Mouse (Mus musculus) c-Kit-positive CD71-negative TER-119-negative erythroid progenitor cells, embryonic 14.5 days (primary cell): ENCODE results near the gene Sdhd.

ENCODE experiments used
- DNase-seq: peaks from one replicate; pipeline ENCODE4 v3.0.0-alpha.2; 2013; ENCODE audit warnings: low read depth

Gene Sdhd

GRCm38 (mm10) chr9:50586955-50587354, 16.7 kb downstream of the Sdhd start:
- no peak for DNase-seq

DNA sequence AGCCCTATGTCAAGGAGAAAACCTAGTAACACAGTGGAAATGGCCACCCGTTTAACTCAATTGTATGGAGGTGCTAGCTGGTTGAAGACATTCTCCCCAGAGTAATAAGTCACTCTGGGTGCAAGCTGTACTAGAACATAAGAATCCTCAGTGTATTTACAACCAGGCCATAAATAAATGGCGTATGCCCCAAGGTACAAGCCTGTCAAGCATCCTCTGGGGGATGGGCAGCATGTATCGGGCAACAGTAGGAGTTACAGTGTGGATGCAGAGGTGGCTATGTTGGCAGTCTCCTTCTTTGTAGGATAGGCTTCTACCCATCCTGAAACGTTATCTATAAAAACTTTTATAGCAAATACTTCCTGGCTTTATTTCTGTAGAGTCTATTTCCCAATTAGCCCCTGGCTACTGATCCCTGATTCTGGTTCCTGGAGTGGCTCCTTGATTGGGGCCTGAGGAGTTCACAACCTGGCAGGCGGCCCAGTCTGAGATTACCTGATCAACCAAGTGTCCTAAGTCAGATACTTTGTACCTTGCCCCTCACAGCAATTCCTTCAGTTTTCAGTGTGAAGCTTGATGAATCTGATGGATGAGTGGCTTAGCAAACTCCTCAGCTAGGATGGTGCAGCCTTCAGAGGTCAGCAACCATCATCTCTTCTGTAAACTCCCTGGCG, 18.3 kb downstream of the Sdhd start:
- DNase-seq = no peak

GRCm38 (mm10) chr9:50580370-50580769, 23.2 kb downstream of the Sdhd start:
- no peak for DNase-seq

- DNase-seq = no peak
Measured at GRCm38 (mm10) chr9:50569599-50570525, 33.8 kb downstream of the Sdhd start.

GRCm38 (mm10) chr9:50567881-50568280, 35.7 kb downstream of the Sdhd start:
- no peak for DNase-seq

DNA sequence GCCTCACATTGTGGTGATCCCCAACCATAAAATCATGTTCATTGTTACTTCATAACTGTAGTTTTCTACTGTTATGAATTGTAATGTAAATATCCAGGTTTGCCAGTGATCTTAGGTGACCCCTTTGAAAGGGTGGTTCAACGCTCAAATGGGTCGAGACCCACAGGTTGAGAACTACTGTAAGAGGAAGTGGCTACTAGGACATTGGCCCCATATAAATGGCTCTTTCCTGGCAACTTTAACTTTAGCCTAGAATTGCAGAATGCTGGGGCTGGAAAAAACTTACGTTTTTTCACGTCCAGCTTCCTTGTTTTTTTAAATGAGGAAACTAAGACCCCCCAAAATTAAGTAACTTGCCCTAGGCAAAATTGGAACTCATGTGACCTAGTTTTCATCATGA, 36.2 kb downstream of the Sdhd start:
- no peak for DNase-seq

- no peak for DNase-seq
Measured at GRCm38 (mm10) chr9:50565940-50566339, 37.7 kb downstream of the Sdhd start.

DNA sequence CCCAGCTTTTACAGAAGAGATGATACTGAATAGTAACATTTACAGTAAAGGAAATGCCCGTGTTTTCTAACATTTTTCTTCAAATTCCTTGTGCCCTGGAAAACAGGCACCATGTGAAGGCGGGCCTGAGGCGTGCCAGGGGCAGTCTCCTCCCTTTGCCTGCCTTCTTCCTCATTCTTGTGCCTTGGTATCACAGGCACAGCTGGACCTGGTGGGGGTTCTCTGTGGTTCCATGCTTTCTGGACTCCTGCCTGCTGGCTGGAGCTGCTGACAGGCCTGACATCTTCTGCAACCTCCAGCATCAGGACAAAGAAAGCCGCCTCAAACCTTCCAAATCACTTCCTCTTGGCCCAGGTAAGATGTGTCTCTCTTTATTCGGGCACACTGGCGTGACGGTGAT, 38.4 kb downstream of the Sdhd start:
- DNase-seq = no peak

DNA sequence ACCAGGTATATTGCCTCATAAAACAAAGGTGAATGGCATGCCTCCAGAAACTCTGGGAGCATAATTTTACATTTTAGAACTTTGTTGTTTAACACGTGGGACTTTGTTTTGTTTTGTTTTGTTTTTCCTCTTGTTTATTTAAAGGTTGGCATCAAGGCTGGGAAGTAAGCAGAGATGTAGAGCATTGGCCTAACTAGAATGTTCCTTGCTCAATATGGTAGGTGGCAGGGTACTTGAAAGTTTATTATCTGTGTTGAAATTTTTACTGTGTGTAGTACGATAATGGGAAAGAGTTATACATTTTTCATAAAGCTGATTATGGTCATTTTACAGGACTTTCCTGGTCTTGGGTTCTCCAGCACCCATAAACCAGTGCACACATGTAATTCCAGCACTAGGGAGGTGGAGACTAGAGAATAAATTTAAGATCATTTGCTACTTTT, 41.7 kb downstream of the Sdhd start:
- no peak for DNase-seq

DNA sequence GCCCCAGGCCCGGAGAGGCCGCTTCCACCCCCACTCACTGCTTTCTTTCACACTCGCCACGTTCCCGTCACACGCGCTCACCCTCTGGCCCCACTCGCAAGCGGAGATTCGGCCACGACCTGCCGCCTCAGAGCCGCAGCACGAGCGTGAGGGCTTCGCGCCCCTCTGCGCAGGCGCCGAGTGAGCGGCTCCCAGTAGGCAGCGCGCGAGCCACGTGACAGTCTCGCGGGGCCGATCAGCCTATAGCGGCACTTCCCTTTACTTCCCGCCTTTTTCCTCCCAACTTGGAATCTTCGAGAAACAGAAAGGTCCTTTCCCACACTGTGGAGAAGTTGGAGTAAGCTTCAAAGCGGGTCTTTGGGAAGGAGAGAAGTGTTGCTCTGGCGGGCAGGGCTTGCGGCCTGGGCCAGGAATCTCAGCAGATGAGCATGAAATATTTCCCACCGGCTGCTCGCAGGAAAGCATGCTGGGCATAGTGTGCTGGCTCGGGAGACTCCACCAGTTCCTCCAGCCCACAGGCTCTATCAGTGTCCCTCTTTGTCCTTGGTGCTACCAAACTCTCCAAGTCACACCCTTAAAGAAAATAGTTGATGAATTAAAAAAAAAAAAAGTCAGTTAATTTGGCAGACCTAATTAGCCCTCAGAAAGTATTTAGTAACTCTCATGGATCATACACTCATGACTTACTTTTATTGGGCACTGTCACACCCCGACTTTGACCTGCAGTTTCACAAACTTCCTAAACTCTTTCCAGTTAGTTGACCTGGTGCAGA, 42.3 kb downstream of the Sdhd start, which contains the start of gene Tex12:
Tex12 (minus strand) TSS at position 181 of the 773 bp plus-strand sequence.
- DNase-seq = no peak

GRCm38 (mm10) chr9:50555094-50555446, 48.5 kb downstream of the Sdhd start, which contains the start of gene Bco2:
Gene Bco2 (minus strand): TSS chr9:50555181.
- DNase-seq = no peak

DNA sequence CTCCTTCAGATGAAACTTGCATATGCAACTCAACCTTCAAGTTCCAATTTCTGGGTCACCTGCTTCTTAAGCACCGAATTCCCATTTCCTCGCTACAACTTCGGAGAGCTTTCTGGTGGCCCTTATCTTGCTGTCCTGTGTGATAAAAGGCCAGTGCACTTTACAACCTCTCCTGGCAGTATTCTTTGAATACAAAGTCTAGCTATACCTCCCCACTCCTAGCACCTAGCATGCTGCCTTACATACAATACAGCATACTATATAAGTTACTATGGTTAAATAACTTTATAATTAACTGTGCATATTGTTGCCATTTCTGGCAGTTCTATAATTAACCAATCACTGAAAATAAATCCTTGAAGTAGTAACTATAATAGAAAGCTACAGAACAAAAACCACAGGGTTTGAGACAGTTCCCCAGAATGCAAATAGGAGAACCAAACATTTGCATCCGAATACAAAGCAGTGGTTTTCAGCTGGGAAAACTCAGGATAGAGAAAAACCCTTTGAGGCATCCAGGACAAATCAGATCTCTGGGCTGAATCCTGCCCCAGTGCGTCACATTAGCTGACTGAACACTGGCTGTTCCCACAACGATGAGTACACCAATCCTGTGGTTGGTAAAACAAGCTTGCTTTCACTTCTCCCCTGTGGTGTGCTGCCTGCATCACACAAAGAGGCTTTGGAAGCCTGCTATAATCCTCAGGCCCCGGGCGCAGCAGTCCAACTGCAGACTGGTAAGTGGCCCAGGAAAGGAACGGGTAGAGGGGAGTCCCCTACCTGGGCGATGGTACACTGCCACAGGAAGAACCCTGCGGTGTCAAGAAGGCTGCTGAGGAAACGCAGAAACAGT, 49.1 kb downstream of the Sdhd start, which contains the start of gene Il18:
Il18 (plus strand) TSS at position 587 of the 853 bp plus-strand sequence.
- no peak for DNase-seq

DNA sequence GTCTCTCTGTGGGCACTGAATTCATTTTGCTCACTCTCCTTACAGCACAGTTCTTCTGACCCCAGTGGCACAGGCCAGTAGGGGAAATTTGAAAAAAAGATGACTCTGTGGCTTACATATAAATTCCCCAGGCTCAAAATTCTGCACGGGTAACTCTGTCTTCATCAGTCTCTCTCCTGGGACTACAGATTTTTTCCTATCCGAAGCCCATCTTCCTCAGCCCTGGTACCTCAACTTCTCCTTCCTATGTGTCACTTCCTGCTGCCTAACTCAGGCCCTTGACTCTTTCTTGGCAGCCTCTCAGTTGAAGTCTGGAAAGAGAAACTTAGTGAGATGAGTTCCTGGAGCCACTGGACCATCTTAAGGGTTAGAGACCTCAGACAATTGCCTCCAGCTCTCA, 50.1 kb downstream of the Sdhd start:
- no peak for DNase-seq

GRCm38 (mm10) chr9:50552206-50552605, 51.4 kb downstream of the Sdhd start:
- no peak for DNase-seq

DNA sequence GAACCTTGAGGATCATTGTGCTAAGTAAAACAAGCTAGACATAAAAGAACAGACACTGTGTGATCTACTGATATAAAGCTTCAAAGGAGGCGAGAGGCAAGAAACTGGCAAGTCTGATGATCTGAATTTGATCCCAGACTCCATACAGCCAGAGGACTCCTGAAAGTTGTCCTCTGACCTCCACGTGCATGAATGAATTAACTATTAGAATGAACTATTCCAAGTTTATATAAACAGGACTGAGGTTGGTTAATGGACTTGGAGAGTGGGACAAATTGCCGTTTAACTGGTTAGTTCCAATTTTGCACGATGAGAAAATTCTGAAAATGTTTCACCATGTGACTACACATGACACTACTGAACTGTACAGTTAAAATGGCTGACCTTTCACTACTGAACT, 54.7 kb downstream of the Sdhd start:
- no peak for DNase-seq

DNA sequence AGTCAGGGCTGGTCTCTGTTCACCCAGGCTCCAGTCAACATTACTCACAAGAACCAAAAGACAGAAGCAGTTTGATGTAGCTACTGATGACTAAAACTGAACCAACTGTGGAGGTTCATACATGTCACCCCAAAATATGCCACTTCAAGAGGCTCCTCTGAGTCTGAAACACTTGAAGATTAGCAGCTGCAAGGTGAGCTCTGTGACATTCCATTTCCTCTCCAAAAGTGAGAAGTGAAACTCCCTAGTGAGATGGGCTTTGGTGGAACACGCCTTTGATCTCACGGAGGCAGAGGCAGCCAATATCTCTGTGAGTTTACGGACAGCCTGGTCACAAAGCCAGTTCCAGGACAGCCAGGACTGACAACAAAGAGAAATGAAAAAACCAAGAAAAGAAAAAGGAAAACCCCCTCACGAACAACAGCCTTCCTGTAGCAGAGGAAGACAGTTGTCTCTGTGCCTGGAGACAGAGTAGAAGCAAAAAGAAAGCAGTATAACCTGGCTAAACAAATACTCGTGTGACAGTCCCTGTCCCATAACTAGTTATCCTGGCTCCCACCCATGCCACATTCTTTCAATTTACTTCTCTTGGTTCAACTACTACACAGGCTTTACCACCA, 55.6 kb downstream of the Sdhd start:
- no peak for DNase-seq
